ENCODE assay signal across 18 mouse cellular contexts in genomic region chr7:144408464-144409000, GRCm38 (mm10).
A peak's percentile ranks its signal among the peaks of the same experiment; 100 is the strongest.
DNase-seq lines count a peak whose midpoint lies in the region; ATAC-seq and TF ChIP-seq lines count a peak whose summit lies in the region.
"Had no signal": no experiment of that assay in that cellular context is flagged by ENCODE, and none has a peak within 500 bp of the region (broad histone marks: within the 10 kb centered on the region; RNA-seq: fewer than 3 reads in every experiment).

No protein-coding gene starts in this region.

- H3K27me3 ChIP-seq in embryonic facial prominence, embryonic 14.5 days (replicated peaks; ENCODE audit: control insufficient read depth, insufficient read depth, low read length): no peaks in the 10 kb centered on the region
- H3K27me3 ChIP-seq in embryonic facial prominence, embryonic 10.5 days (replicated peaks; ENCODE audit: low read depth, poor library complexity, severe bottlenecking): no peaks in the 10 kb centered on the region
- H3K27me3 ChIP-seq: embryonic facial prominence, embryonic 15.5 days; hindbrain, embryonic 12.5 days; intestine, embryonic 15.5 days had no signal

- no peaks in the 10 kb centered on the region for H3K36me3 ChIP-seq in embryonic facial prominence, embryonic 14.5 days (ENCODE audit: control insufficient read depth, insufficient read depth, low read length)
- H3K36me3 ChIP-seq in embryonic facial prominence, embryonic 10.5 days (replicated peaks): no peaks in the 10 kb centered on the region; the same call in 1 of the 2 replicates
- H3K36me3 ChIP-seq: embryonic facial prominence, embryonic 15.5 days; heart, embryonic 12.5 days; intestine, embryonic 15.5 days had no signal

- no peak for ATAC-seq in embryonic facial prominence, embryonic 14.5 days (ENCODE audit: low read depth)
- ATAC-seq: forebrain, embryonic 14.5 days had no signal

- H3K27ac ChIP-seq in embryonic facial prominence, embryonic 14.5 days (replicated peaks; ENCODE audit: low read depth, low read length): no peak overlapping the region
- H3K27ac ChIP-seq in embryonic facial prominence, embryonic 10.5 days (replicated peaks): no peak overlapping the region
- no peak overlapping the region for H3K27ac ChIP-seq in left cerebral cortex, adult 2 months
- peak overlapping the region; percentile 32; the same call in 1 of the 2 replicates for H3K27ac ChIP-seq in olfactory bulb, adult 2 months (ENCODE audit: insufficient read depth, low read depth, low read length)
- H3K27ac ChIP-seq: embryonic facial prominence, embryonic 15.5 days; forebrain, embryonic 10.5 days; gastrocnemius, adult 2 months; intestine, embryonic 15.5 days had no signal

- H3K9ac ChIP-seq in embryonic facial prominence, embryonic 14.5 days (ENCODE audit: low read depth, low read length): no peak overlapping the region
- H3K9ac ChIP-seq: embryonic facial prominence, embryonic 15.5 days; heart, embryonic 12.5 days; hindbrain, embryonic 12.5 days; intestine, embryonic 15.5 days had no signal

- no peak for TF ChIP-seq POLR2A in olfactory bulb, adult 2 months (IDR thresholded peaks at IDR 0.05; ENCODE audit: insufficient read depth, low read depth, low read length)

- TF ChIP-seq CTCF in left cerebral cortex, adult 2 months (IDR thresholded peaks at IDR 0.05): no peak
- no peak for TF ChIP-seq CTCF in olfactory bulb, adult 2 months (IDR thresholded peaks at IDR 0.05; ENCODE audit: insufficient read depth, low read depth, low read length)

- intact Hi-C loops in left cerebral cortex, postnatal 4 days (cut with DNase I): no loop called here
- intact Hi-C loops in left cerebral cortex, adult 2 months (cut with DNase I): no loop called here

- H3K4me1 ChIP-seq in embryonic facial prominence, embryonic 14.5 days (ENCODE audit: control insufficient read depth, insufficient read depth, low read length): peaks cover 4% of the 10 kb centered on the region; the same call in 1 of the 2 replicates
- peaks cover 33% of the 10 kb centered on the region for H3K4me1 ChIP-seq in embryonic facial prominence, embryonic 10.5 days
- peaks cover 49% of the 10 kb centered on the region for H3K4me1 ChIP-seq in olfactory bulb, adult 2 months (ENCODE audit: control insufficient read depth, insufficient read depth, low read length)

- H3K4me3 ChIP-seq in embryonic facial prominence, embryonic 14.5 days (ENCODE audit: low read depth, low read length): no peak overlapping the region
- no peak overlapping the region for H3K4me3 ChIP-seq in embryonic facial prominence, embryonic 10.5 days
- no peak overlapping the region for H3K4me3 ChIP-seq in left cerebral cortex, adult 2 months
- H3K4me3 ChIP-seq in olfactory bulb, adult 2 months (ENCODE audit: insufficient read depth, low read depth, low read length): no peak overlapping the region
- H3K4me3 ChIP-seq: embryonic facial prominence, embryonic 15.5 days; erythroblast, embryonic 14.5 days; forebrain, embryonic 10.5 days; gastrocnemius, adult 2 months; heart, embryonic 12.5 days; hindbrain, embryonic 12.5 days; intestine, embryonic 15.5 days had no signal

- peak; percentile 14 for DNase-seq in embryonic facial prominence, embryonic 14.5 days (ENCODE audit: low spot score)
- DNase-seq in embryonic facial prominence, embryonic 10.5 days (ENCODE audit: low spot score): no peak
- peak; percentile 67 for DNase-seq in left cerebral cortex, postnatal 4 days
- no peak for DNase-seq in left cerebral cortex, adult 2 months (ENCODE audit: extremely low spot score in 1 of 2, low spot score in 2 of 2)
- DNase-seq in Muller cell, postnatal 12 days (ENCODE audit: inconsistent ontology term): peak; percentile 40
- DNase-seq: adrenal gland, postnatal 10 days; cerebellum, adult 11-12 months; cerebellum, adult 9-11 months; gastrocnemius, adult 2 months; gastrocnemius, postnatal 25 days had no signal

- H3K9me3 ChIP-seq in embryonic facial prominence, embryonic 14.5 days (ENCODE audit: control insufficient read depth, low read length): no peaks in the 10 kb centered on the region
- H3K9me3 ChIP-seq in embryonic facial prominence, embryonic 10.5 days: no peaks in the 10 kb centered on the region
- H3K9me3 ChIP-seq: embryonic facial prominence, embryonic 15.5 days; forebrain, embryonic 10.5 days; heart, embryonic 12.5 days; hindbrain, embryonic 12.5 days; intestine, embryonic 15.5 days had no signal

- no peak overlapping the region for H3K4me2 ChIP-seq in embryonic facial prominence, embryonic 14.5 days (ENCODE audit: low read depth, low read length)
- H3K4me2 ChIP-seq: embryonic facial prominence, embryonic 15.5 days; heart, embryonic 12.5 days; hindbrain, embryonic 12.5 days; intestine, embryonic 15.5 days had no signal

- WGBS in embryonic facial prominence, embryonic 14.5 days: 88% methylated on average over 2 of the region's 2 CpGs
- 84% methylated on average over 2 of the region's 2 CpGs for WGBS in embryonic facial prominence, embryonic 10.5 days
- 72% methylated on average over 2 of the region's 2 CpGs for WGBS in olfactory bulb, adult 2 months

Comparison
In these comparisons a context has a peak if more than half of its experiments do, and no peak if none do; other contexts are left out.
1. DNase-seq: peak in embryonic facial prominence, embryonic 14.5 days (single experiment), left cerebral cortex, postnatal 4 days (single experiment) and Muller cell, postnatal 12 days (single experiment); none in embryonic facial prominence, embryonic 10.5 days (single experiment) and left cerebral cortex, adult 2 months (0 of 2).